Mouse (Mus musculus) bone marrow macrophage, adult 2 months (primary cell): ENCODE data around the gene Camsap2.

Source experiments
- CTCF ChIP-seq: IDR thresholded peaks from 2 replicates; pipeline ENCODE4 v1.5.1; 2012; ENCODE audit warnings: low read depth, mild to moderate bottlenecking, low read length, moderate library complexity
- POLR2A ChIP-seq: IDR thresholded peaks from 2 replicates; pipeline ENCODE4 v1.6.1; 2012; ENCODE audit warnings: mild to moderate bottlenecking, low read depth, low read length, borderline replicate concordance

DNA sequence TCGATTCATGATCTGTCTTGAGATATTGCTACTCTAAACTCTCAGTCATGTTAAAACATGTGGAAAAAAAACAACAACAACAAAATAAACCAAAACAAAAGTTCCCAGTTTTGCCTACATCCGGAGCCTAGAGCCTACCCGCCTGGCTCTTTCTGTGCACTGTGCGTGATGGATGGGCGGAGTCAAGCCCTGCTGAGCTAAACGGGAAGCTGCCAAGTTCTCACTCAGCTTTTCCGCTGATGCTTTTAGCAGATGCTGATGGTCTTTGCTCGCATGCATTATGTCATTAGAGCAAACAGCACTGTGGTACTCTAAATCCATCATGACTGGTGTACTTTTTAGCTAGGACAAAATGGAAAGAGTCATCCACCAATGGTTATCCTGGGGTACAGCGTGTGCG is 48.6 kb upstream of the Camsap2 start:
- TF ChIP-seq POLR2A (no peak), CTCF (no peak)
